Mouse (Mus musculus) cortical plate, adult 2 months (tissue): ENCODE results near the gene Luc7l. TPM values are rescaled to one million over a fixed set of nuclear protein-coding genes. Genes with fewer than 3 reads are reported as not detected.

Experiments
- H3K27ac ChIP-seq: fragments of 200-500 bp; 2 replicates; pipeline ENCODE4 v1.5.1; 2012; ENCODE audit warnings: low read length, control low read depth, inconsistent platforms; ENCODE audit not compliant: insufficient read depth
- H3K4me1 ChIP-seq: fragments of 200-500 bp; 2 replicates; pipeline ENCODE4 v1.6.1; 2011; ENCODE audit warnings: low read length; ENCODE audit not compliant: control insufficient read depth, insufficient read depth
- H3K4me3 ChIP-seq: fragments of 200-500 bp; 2 replicates; pipeline ENCODE4 v1.5.1; 2011; ENCODE audit warnings: mild to moderate bottlenecking, low read length, control low read depth; ENCODE audit not compliant: insufficient read depth
- CTCF ChIP-seq: fragments of 200-500 bp; IDR thresholded peaks from 2 replicates; pipeline ENCODE4 v1.5.1; 2011; ENCODE audit warnings: mild to moderate bottlenecking, control low read depth, low read length; ENCODE audit not compliant: insufficient read depth; ENCODE audit errors: extremely low read depth
- POLR2A ChIP-seq: fragments of 200-500 bp; IDR thresholded peaks from 2 replicates; pipeline ENCODE4 v1.6.1; 2011; ENCODE audit warnings: mild to moderate bottlenecking, low read length, control low read depth; ENCODE audit not compliant: insufficient read depth; ENCODE audit errors: extremely low read depth
- polyA plus RNA-seq: library from polyadenylated mRNA; depleted of rRNA; stranded (reverse); fragments of >200 nt; gene quantifications from 2 replicates; pipeline ENCODE4 v1.2.3, GENCODE M21; 2012

The Luc7l gene
- polyA plus RNA-seq, 1 experiment = 64.8 TPM

DNA sequence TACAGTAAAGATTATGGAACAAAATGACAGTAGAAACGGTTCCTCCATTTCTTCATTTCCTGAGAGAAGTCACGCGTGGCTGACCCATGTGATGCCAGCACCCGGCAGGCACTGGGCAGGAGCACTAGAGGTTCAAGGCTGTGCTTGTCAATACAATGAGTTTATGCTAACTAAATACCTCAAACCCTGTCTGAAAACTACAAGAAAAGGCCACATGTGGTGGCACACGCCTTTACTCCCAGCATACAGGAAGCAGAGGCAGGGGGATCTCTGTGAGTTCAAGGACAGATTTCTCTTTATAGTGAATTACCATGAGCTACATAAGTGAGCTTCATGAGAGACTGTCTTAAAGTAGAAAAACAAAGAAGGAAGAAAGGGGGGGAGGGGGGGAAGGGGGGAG lies 21.5 kb upstream of the Luc7l start:
- H3K4me1 ChIP-seq = no peaks in the 10 kb centered on the region

GRCm38 (mm10) chr17:26232863-26233262 lies 19.8 kb upstream of the Luc7l start:
- 0 out of 2 replicates have a peak, but pooled peaks have one; percentile 11 for TF ChIP-seq CTCF
- no peak for TF ChIP-seq POLR2A
- H3K4me1 ChIP-seq = no peaks in the 10 kb centered on the region
- H3K4me3 ChIP-seq = no peak overlapping the region
- no peak overlapping the region for H3K27ac ChIP-seq

More for the DNA sequence above, 21.5 kb upstream of the Luc7l start:
- no peak overlapping the region for H3K4me3 ChIP-seq
- no peak overlapping the region for H3K27ac ChIP-seq
- TF ChIP-seq CTCF = no peak
- TF ChIP-seq POLR2A = no peak

DNA sequence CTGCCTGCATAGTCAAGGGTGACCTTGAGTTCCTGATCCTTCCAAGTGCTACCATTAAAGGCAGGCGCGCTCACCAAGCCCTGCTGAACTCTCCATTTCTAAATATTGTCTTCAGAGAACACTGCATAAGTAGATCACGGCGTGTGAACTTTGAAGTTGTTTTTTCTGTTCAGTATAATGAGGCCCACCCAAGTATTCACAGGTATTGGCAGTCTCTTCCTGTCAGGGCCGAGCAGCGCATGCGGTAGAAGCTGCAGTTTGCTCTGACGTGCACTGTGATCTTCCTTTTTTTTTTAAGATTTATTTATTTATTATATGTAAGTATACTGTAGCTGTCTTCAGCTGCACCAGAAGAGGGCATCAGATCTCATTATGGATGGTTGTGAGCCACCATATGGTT lies 18.3 kb upstream of the Luc7l start:
- Histone ChIP-seq H3K4me1 (no peaks in the 10 kb centered on the region), H3K4me3 (no peak overlapping the region), H3K27ac (no peak overlapping the region)
- TF ChIP-seq CTCF = no peak

DNA sequence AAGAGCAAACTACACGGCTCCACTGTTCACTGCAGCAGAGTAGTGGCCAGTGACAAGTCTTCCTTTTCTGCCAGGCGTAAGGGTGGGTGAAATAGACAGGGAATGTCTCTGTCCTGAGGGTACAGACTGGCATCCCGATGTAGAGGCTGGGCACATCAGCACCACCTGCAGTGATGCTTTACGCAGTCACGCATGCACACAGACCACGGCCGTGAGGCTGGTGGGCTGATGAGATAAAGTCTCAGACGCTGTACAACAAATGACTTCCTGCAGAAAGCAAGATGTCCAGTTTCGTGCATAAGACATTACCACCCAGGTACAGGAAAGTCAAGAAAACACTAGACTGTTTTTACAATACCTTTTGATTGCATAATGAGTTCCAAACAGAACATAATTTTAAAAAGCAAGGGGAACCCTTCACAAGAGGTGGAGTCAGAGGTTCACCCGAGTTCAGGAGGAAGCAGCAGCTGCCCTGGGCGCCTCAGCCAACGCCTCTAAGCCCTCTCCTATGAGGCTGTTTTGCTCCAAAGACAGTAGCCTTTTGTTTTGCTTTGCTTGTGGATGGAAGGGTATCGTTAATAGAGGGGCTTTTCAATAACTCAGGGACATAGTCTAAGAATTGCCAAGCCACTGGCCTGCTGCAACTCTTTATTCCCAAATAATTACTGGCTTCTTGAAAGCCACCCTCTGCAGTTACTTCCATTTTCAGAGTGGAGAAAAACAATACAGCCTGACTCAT lies 17.4 kb upstream of the Luc7l start:
- Histone ChIP-seq H3K27ac (peak overlapping the region; percentile 69), H3K4me3 (no peak overlapping the region)
- TF ChIP-seq CTCF (no peak), POLR2A (no peak)

GRCm38 (mm10) chr17:26237667-26238066 lies 15.0 kb upstream of the Luc7l start:
- H3K27ac ChIP-seq = no peak overlapping the region
- H3K4me3 ChIP-seq = no peak overlapping the region
- no peak for TF ChIP-seq CTCF
- no peak for TF ChIP-seq POLR2A
- peaks cover 2% of the 10 kb centered on the region; the same call in 1 of the 2 replicates for H3K4me1 ChIP-seq

More for the DNA sequence above, 17.4 kb upstream of the Luc7l start:
- H3K4me1 ChIP-seq = no peaks in the 10 kb centered on the region

DNA sequence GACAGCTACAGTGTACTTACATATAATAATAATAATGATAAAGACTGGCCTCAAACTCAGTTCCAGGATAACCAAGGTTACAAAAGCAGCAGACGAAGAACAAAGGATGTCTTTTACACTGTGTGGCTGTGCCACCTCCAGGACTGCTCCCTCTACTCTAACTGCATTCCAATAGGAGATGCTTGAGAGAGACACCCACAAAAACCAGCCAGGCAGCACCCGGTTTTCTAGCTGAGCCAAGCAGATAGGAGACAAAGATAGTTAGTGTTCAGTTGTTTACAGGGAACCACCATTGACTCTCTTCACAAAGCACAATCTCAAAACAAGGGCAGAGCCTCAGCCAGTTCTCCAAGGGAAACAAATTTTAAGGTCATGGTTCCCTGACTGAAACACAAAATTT lies 13.1 kb upstream of the Luc7l start:
- H3K4me3 ChIP-seq = no peak overlapping the region
- no peak for TF ChIP-seq POLR2A
- no peak for TF ChIP-seq CTCF
- no peak overlapping the region for H3K27ac ChIP-seq
- H3K4me1 ChIP-seq = peaks cover 2% of the 10 kb centered on the region; the same call in 1 of the 2 replicates

- TF ChIP-seq POLR2A = no peak
- TF ChIP-seq CTCF = no peak
- Histone ChIP-seq H3K4me1 (peaks cover 2% of the 10 kb centered on the region; the same call in 1 of the 2 replicates), H3K4me3 (no peak overlapping the region), H3K27ac (no peak overlapping the region)
Measured at GRCm38 (mm10) chr17:26240120-26240790, 12.4 kb upstream of the Luc7l start.

DNA sequence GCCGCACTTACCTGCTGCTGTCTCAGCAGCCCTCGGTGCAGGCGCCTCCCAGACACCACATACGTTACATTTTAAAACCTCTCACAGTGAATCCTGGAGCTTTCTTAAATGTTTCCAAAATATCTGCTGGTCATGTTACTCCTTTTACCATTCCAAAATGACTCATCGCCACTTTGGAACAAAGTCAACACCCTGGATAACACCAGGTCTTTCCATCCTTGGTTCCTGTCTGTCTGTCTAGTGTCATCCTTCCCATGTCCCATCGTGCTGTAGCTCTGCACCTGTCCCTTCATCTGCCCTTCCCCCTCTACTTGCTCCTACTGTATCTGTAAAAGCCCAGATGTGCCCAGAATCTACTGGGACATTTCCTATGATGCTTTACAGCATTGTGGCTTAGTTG lies 11.7 kb upstream of the Luc7l start:
- Histone ChIP-seq H3K4me3 (no peak overlapping the region), H3K4me1 (peaks cover 2% of the 10 kb centered on the region; the same call in 1 of the 2 replicates), H3K27ac (no peak overlapping the region)
- TF ChIP-seq CTCF (no peak), POLR2A (no peak)

DNA sequence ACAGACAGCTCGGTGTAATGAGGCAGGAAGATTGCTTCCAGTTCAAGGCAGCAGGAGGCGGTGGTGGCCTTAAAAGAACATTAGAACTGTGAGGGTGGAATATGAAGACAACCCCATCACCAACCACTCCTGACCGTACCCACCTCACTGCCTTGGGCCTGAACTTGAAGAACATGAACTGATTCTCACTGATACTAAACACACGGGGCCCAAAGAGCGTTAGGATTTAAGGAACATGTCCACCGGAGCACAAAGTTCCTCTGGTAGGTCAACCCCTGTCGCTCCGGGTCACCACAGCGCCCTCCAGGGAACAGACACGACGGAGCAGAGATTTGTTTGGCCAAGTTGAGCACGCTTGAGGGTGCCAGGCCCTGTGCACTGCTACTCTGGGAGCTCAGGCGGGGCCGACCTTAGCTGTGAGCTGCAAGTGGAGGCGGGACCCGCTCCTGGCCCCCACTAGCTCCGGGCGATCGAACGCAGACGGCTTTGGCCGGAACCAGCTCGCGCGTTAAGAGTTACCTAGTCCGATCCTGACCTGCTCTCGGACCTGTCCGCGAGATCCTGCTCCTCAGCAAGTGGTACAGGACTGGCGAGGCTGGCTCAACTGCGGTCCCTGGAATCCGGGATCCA lies 9.1 kb upstream of the Luc7l start:
- 0 out of 2 replicates have a peak, but pooled peaks have one; percentile 10 for TF ChIP-seq CTCF
- TF ChIP-seq POLR2A = no peak
- Histone ChIP-seq H3K27ac (peak overlapping the region; percentile 12; the same call in 1 of the 2 replicates), H3K4me3 (peak overlapping the region; percentile 77), H3K4me1 (peaks cover 2% of the 10 kb centered on the region; the same call in 1 of the 2 replicates)
